Mouse (Mus musculus) Muller cell, postnatal 12 days (primary cell): ENCODE measurements around the gene Rufy2.

ENCODE experiments used
- DNase-seq: peaks from one replicate; pipeline ENCODE4 v3.0.0-alpha.2; 2015; ENCODE audit errors: inconsistent ontology term

The Rufy2 gene

GRCm38 (mm10) chr10:63014168-63014567 lies 34.1 kb downstream of the Rufy2 start:
- DNase-seq: no peak

- DNase-seq: no peak
These were observed 39.3 kb downstream of the Rufy2 start for GRCm38 (mm10) chr10:63019304-63019703.

- no peak for DNase-seq
These were observed 41.7 kb downstream of the Rufy2 start for GRCm38 (mm10) chr10:63021702-63022101.

GRCm38 (mm10) chr10:63022541-63023120 lies 42.6 kb downstream of the Rufy2 start:
- no peak for DNase-seq

GRCm38 (mm10) chr10:63023121-63023748 lies 43.2 kb downstream of the Rufy2 start:
- DNase-seq: peak; percentile 83

GRCm38 (mm10) chr10:63023749-63024579 lies 43.9 kb downstream of the Rufy2 start, which contains the start of the genes Hnrnph3 and Pbld2:
Hnrnph3 (minus strand) TSS chr10:63024217.
Pbld2 (plus strand) TSS chr10:63024315.
- peak; percentile 99 for DNase-seq

GRCm38 (mm10) chr10:63024580-63024910 lies 44.5 kb downstream of the Rufy2 start:
- DNase-seq: peak; percentile 87

- peak; percentile 42 for DNase-seq
These were observed 45.0 kb downstream of the Rufy2 start for GRCm38 (mm10) chr10:63025016-63025415.

- DNase-seq: peak; percentile 85
These were observed 45.5 kb downstream of the Rufy2 start for GRCm38 (mm10) chr10:63025491-63026011.

- DNase-seq: peak; percentile 24
These were observed 46.3 kb downstream of the Rufy2 start for GRCm38 (mm10) chr10:63026156-63026794.

- DNase-seq: no peak
These were observed 46.8 kb downstream of the Rufy2 start for GRCm38 (mm10) chr10:63026795-63027160.

GRCm38 (mm10) chr10:63027376-63028161 lies 47.5 kb downstream of the Rufy2 start:
- DNase-seq: no peak

GRCm38 (mm10) chr10:63028396-63028795 lies 48.4 kb downstream of the Rufy2 start:
- no peak for DNase-seq

GRCm38 (mm10) chr10:63032267-63032666 lies 52.2 kb downstream of the Rufy2 start:
- no peak for DNase-seq

- no peak for DNase-seq
These were observed 52.9 kb downstream of the Rufy2 start for GRCm38 (mm10) chr10:63032956-63033355.

GRCm38 (mm10) chr10:63038571-63039320 lies 58.7 kb downstream of the Rufy2 start:
- no peak for DNase-seq

GRCm38 (mm10) chr10:63039867-63040628 lies 60.0 kb downstream of the Rufy2 start:
- DNase-seq: no peak

GRCm38 (mm10) chr10:63043154-63043553 lies 63.1 kb downstream of the Rufy2 start:
- no peak for DNase-seq

- DNase-seq: no peak
These were observed 67.7 kb downstream of the Rufy2 start for GRCm38 (mm10) chr10:63047751-63048150.

GRCm38 (mm10) chr10:63049106-63049505 lies 69.1 kb downstream of the Rufy2 start:
- no peak for DNase-seq
